Mouse (Mus musculus) heart, postnatal 0 days (tissue): ENCODE data around the gene Cycs.

ENCODE experiments used
- CTCF ChIP-seq: IDR thresholded peaks from 2 replicates; pipeline ENCODE4 v1.5.1; 2016; ENCODE audit warnings: antibody characterized with exemption, control low read depth, low read depth
- EP300 ChIP-seq: IDR thresholded peaks from 2 replicates; pipeline ENCODE4 v1.6.1; 2016; ENCODE audit warnings: antibody characterized with exemption, low read depth

GRCm38 (mm10) chr6:50531003-50531402, 35.3 kb downstream of the Cycs start:
- TF ChIP-seq EP300: no peak
- no peak for TF ChIP-seq CTCF
